Mouse (Mus musculus) heart, postnatal 0 days (tissue): ENCODE data around the gene Galntl6. TPM values are rescaled to one million over a fixed set of nuclear protein-coding genes. Genes with fewer than 3 reads are reported as not detected.

Experiments
- ATAC-seq: fragments of 200-750 bp; cut with Nextera tagmentation; 2 replicates; pipeline ENCODE4 v1.8.0; 2017; ENCODE audit warnings: low read depth, moderate number of reproducible peaks, moderate library complexity; ENCODE audit not compliant: insufficient read depth
- DNase-seq: peaks from one replicate; pipeline ENCODE4 v3.0.0-alpha.2; 2016; ENCODE audit warnings: low spot score
- H3K27ac ChIP-seq: fragments of 300-500 bp; sonication (generic); 2 replicates; pipeline ENCODE4 v1.5.1; 2014; ENCODE audit warnings: low read depth, mild to moderate bottlenecking
- H3K27me3 ChIP-seq: fragments of 300-500 bp; sonication (generic); 2 replicates; pipeline ENCODE4 v1.6.1; 2014; ENCODE audit warnings: low read length, mixed read lengths; ENCODE audit not compliant: control insufficient read depth, insufficient read depth
- H3K36me3 ChIP-seq: fragments of 300-500 bp; sonication (generic); replicated peaks from 2 replicates; pipeline ENCODE4 v1.6.1; 2014; ENCODE audit warnings: low read length, mixed read lengths; ENCODE audit not compliant: control insufficient read depth, insufficient read depth
- H3K4me1 ChIP-seq: fragments of 300-500 bp; sonication (generic); 2 replicates; pipeline ENCODE4 v1.6.1; 2014; ENCODE audit warnings: antibody characterized with exemption; ENCODE audit not compliant: control insufficient read depth, insufficient read depth
- H3K4me2 ChIP-seq: fragments of 300-500 bp; sonication (generic); 2 replicates; pipeline ENCODE4 v1.6.1; 2014; ENCODE audit warnings: low read depth, mild to moderate bottlenecking, low read length, moderate library complexity
- H3K4me3 ChIP-seq: fragments of 300-500 bp; sonication (generic); 2 replicates; pipeline ENCODE4 v1.5.1; 2014; ENCODE audit warnings: low read depth, low read length
- H3K9ac ChIP-seq: fragments of 300-500 bp; sonication (generic); replicated peaks from 2 replicates; pipeline ENCODE4 v1.6.1; 2014; ENCODE audit warnings: low read depth, low read length, mixed read lengths
- H3K9me3 ChIP-seq: fragments of 300-500 bp; sonication (generic); replicated peaks from 2 replicates; pipeline ENCODE4 v1.6.1; 2016; ENCODE audit warnings: low read length; ENCODE audit not compliant: control insufficient read depth
- CTCF ChIP-seq: IDR thresholded peaks from 2 replicates; pipeline ENCODE4 v1.5.1; 2016; ENCODE audit warnings: antibody characterized with exemption, control low read depth, low read depth
- EP300 ChIP-seq: IDR thresholded peaks from 2 replicates; pipeline ENCODE4 v1.6.1; 2016; ENCODE audit warnings: antibody characterized with exemption, low read depth
- WGBS: fragments of 180-500 bp; shearing (Covaris S2); extraction: QIAGEN DNeasy Blood & Tissue Kit; methylation state at CpG from one replicate; pipeline ENCODE4 v1.1.7; 2014; 5-methylcytosine and 5-hydroxymethylcytosine counted together
- polyA plus RNA-seq: library from polyadenylated mRNA; unstranded; fragments of >200 nt; fragmentation: Nextera tagmentation; extraction: Ambion mirVana; gene quantifications from 2 replicates; pipeline ENCODE4 v1.2.1, GENCODE M21; 2015
- total RNA-seq: library from RNA; depleted of rRNA; stranded (reverse); fragments of >200 nt; gene quantifications from 2 replicates; pipeline ENCODE4 v1.2.3, GENCODE M21; 2014; ENCODE audit warnings: low replicate concordance

Gene Galntl6
- total and polyA plus RNA-seq, 2 experiments from 2014 or later: not detected

DNA sequence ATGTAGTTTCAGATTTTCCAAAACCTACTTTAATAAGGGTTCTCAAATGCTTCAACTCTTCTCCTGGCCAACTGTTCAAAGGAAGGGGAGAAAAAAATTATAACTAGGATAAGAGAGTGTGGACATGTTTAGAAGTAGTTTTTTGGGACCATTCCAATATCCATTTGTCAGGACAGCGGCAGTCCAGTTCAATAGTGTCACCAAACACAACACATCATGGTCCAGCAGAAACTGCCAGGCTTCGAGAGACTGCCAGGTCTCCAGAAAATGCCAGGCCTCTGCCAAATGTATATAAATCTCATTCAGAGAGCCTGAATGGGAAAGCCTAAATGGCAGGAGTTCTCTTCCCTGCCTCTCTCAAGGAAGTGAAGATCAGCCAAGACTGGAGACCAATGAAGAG lies 469.7 kb downstream of the Galntl6 start:
- WGBS: 64% methylated on average over 2 of the region's 2 CpGs

DNA sequence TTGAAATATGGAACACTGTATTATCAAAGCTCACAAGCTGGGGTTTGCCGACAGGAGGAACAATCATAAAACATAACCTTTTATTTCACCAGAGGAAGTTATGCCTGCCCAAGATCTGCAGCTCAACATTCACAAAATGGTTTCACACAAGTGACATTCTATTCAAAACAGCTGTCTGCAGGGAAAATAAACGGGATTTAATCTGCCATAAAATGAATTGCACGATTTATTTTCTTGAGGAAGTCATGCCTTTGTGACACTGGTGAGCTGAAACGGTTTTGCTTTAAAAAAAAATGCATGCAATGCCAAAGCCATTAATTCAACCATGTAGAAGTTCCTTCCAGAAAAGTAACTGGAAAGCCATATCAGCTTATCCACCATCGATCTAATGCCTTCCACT lies 494.0 kb downstream of the Galntl6 start:
- no peak overlapping the region for H3K4me3 ChIP-seq
- ATAC-seq: no peak

More for the DNA sequence above, 469.7 kb downstream of the Galntl6 start:
- Histone ChIP-seq H3K4me3 (no peak overlapping the region), H3K4me1 (no peaks in the 10 kb centered on the region), H3K27ac (no peak overlapping the region), H3K9ac (no peak overlapping the region), H3K27me3 (no peaks in the 10 kb centered on the region), H3K4me2 (no peak overlapping the region), H3K9me3 (no peaks in the 10 kb centered on the region), H3K36me3 (no peaks in the 10 kb centered on the region)
- no peak for DNase-seq
- TF ChIP-seq EP300 (no peak), CTCF (no peak)
- no peak for ATAC-seq

GRCm38 (mm10) chr8:58417551-58417950 lies 494.9 kb downstream of the Galntl6 start:
- Histone ChIP-seq H3K4me1 (no peaks in the 10 kb centered on the region), H3K9ac (no peak overlapping the region), H3K4me3 (no peak overlapping the region), H3K27me3 (no peaks in the 10 kb centered on the region), H3K27ac (no peak overlapping the region), H3K4me2 (no peak overlapping the region), H3K9me3 (no peaks in the 10 kb centered on the region), H3K36me3 (no peaks in the 10 kb centered on the region)
- 62% methylated on average over 1 of the region's 1 CpGs for WGBS
- no peak for DNase-seq
- TF ChIP-seq CTCF: no peak
- ATAC-seq: no peak

More for the DNA sequence above, 494.0 kb downstream of the Galntl6 start:
- 50% methylated on average over 5 of the region's 5 CpGs for WGBS
- H3K9me3 ChIP-seq: no peaks in the 10 kb centered on the region
- no peaks in the 10 kb centered on the region for H3K36me3 ChIP-seq
- H3K4me1 ChIP-seq: no peaks in the 10 kb centered on the region
- H3K27ac ChIP-seq: no peak overlapping the region
- no peaks in the 10 kb centered on the region for H3K27me3 ChIP-seq
- no peak for DNase-seq
- TF ChIP-seq EP300: no peak
- no peak for TF ChIP-seq CTCF
- no peak overlapping the region for H3K4me2 ChIP-seq
- no peak overlapping the region for H3K9ac ChIP-seq

DNA sequence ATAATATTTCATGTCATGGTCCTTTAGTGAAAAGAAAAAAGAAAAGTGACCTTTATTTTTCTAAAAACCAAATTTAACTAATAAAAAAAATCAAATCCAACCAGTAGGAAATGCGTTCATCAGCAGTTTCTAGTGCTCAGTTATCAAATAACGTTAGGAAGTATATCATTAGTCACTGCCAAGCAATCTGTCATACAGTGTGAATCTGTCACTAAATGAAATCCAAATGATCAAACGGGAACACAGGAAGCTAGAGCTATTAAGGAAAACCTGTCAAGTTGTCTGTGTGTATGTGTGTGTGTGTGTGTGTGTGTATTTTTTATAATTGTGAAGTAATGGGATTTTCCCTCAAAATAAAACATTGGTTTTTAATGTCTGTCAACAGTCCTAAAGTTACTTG lies 515.9 kb downstream of the Galntl6 start:
- no peak overlapping the region for H3K9ac ChIP-seq
- H3K4me3 ChIP-seq: no peak overlapping the region
- no peak overlapping the region for H3K27ac ChIP-seq
- DNase-seq: no peak
- H3K9me3 ChIP-seq: no peaks in the 10 kb centered on the region
- H3K4me2 ChIP-seq: no peak overlapping the region
- TF ChIP-seq CTCF: no peak
- no peak for TF ChIP-seq EP300
- no peaks in the 10 kb centered on the region for H3K4me1 ChIP-seq
- no peaks in the 10 kb centered on the region for H3K27me3 ChIP-seq
- ATAC-seq: no peak
- WGBS: 43% methylated on average over 3 of the region's 3 CpGs
- H3K36me3 ChIP-seq: no peaks in the 10 kb centered on the region

GRCm38 (mm10) chr8:58395879-58396278 lies 516.6 kb downstream of the Galntl6 start:
- ATAC-seq: no peak
- no peak for DNase-seq
- H3K9ac ChIP-seq: no peak overlapping the region
- H3K36me3 ChIP-seq: no peaks in the 10 kb centered on the region
- WGBS: 72% methylated on average over 1 of the region's 1 CpGs
- H3K27ac ChIP-seq: no peak overlapping the region
- no peaks in the 10 kb centered on the region for H3K4me1 ChIP-seq
- H3K4me3 ChIP-seq: no peak overlapping the region
- H3K4me2 ChIP-seq: no peak overlapping the region
- no peak for TF ChIP-seq CTCF
- no peak for TF ChIP-seq EP300
- no peaks in the 10 kb centered on the region for H3K27me3 ChIP-seq
- no peaks in the 10 kb centered on the region for H3K9me3 ChIP-seq

DNA sequence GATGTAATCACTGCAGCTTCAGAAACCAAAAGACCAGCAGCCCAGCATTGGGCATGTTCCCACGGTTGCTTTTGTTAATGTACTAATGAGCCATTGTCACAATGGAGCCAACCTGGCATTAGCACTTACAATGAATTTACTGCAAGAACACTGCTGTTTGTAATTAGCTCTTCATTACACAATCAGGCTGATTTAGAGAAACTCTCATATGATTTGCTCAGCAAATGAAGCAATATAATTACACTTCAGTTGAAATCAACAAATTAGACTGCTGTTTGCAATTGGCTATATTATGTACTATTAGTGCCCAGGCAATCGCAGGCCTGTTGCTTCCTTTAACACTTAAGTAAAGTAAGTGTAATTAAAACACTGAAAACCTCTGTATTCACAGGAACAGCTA lies 540.1 kb downstream of the Galntl6 start:
- H3K4me3 ChIP-seq: no peak overlapping the region
- H3K9ac ChIP-seq: no peak overlapping the region
- H3K4me1 ChIP-seq: no peaks in the 10 kb centered on the region
- no peak for TF ChIP-seq EP300
- no peak for TF ChIP-seq CTCF
- H3K36me3 ChIP-seq: no peaks in the 10 kb centered on the region
- H3K27me3 ChIP-seq: no peaks in the 10 kb centered on the region
- no peak for ATAC-seq
- H3K9me3 ChIP-seq: no peaks in the 10 kb centered on the region
- no peak for DNase-seq
- no peak overlapping the region for H3K4me2 ChIP-seq
- WGBS: 76% methylated on average over 2 of the region's 2 CpGs
- no peak overlapping the region for H3K27ac ChIP-seq
